Mouse (Mus musculus) MEL (cell line): ENCODE results near the gene 2210017I01Rik.

Source experiments
- CTCF ChIP-seq, 3 experiments: IDR thresholded peaks in 2 of 3; conservative IDR thresholded peaks in 1 of 3; 2 replicates each; pipeline ENCODE4 v1.5.1; 2011 to 2012; ENCODE audit warnings: low read length in 3 of 3, low read depth in 2 of 3, mild to moderate bottlenecking in 2 of 3, improper control_type of control experiment in 1 of 3, inconsistent platforms in 1 of 3, mixed read lengths in 1 of 3, moderate library complexity in 1 of 3; ENCODE audit not compliant: control insufficient read depth in 1 of 3, insufficient read depth in 1 of 3, poor library complexity in 1 of 3, severe bottlenecking in 1 of 3
- E2F4 ChIP-seq: IDR thresholded peaks from 2 replicates; pipeline ENCODE4 v1.6.1; 2011; ENCODE audit warnings: low read depth, low read length, improper control_type of control experiment, borderline replicate concordance
- GABPA ChIP-seq: IDR thresholded peaks from 2 replicates; pipeline ENCODE4 v1.6.1; 2012; ENCODE audit warnings: low read depth, mild to moderate bottlenecking, inconsistent platforms, low read length, improper control_type of control experiment, moderate library complexity
- POLR2A ChIP-seq, 2 experiments: IDR thresholded peaks; 2 replicates each; pipeline ENCODE4 v1.6.1; 2011 to 2012; ENCODE audit warnings: low read length in 2 of 2, mild to moderate bottlenecking in 2 of 2, control low read depth in 1 of 2, improper control_type of control experiment in 1 of 2, low read depth in 1 of 2, moderate library complexity in 1 of 2; ENCODE audit not compliant: control insufficient read depth in 1 of 2, insufficient read depth in 1 of 2, poor library complexity in 1 of 2
- RAD21 ChIP-seq: IDR thresholded peaks from 2 replicates; pipeline ENCODE4 v1.6.1; 2011; ENCODE audit warnings: mild to moderate bottlenecking, low read depth, low read length, improper control_type of control experiment
- TAL1 ChIP-seq: IDR thresholded peaks from 2 replicates; pipeline ENCODE4 v1.6.1; 2012; ENCODE audit warnings: mild to moderate bottlenecking, inconsistent platforms, low read length, moderate library complexity, mixed read lengths
- TCF12 ChIP-seq: IDR thresholded peaks from 2 replicates; pipeline ENCODE4 v1.6.1; 2014; ENCODE audit warnings: low read depth, mild to moderate bottlenecking, inconsistent platforms, low read length, improper control_type of control experiment, moderate library complexity

DNA sequence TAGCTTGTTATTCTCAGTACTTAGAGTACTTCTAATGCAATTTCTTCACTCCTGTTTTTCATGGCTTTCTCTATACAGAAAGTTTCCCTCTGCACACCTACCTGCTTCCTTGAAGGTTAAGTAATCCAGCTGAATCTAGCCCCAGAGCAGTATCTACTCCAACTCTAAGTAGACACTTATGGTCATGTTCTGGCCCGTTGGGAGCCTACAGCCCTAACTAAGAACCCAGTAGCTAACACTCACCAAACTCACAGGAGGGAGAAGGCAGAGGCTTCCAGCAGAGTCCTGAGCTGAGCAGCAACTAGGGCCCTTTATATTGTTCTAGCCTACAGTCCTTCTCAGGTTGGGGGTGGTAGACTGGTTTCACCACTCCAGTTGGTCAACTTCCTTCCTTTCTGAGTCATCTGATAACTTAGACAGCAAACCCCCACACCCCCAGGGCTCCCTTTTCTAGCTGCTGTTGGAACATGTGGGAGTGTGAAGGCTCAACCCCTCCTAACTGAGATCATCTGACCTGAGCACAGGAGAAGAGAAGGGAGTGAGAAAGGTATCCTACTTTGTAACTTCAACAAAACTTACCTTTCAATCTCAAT lies 33.7 kb downstream of the 2210017I01Rik start, which contains the start of gene Ivl:
- TF ChIP-seq GABPA, result no peak
- TF ChIP-seq CTCF (IDR thresholded peaks at IDR 0.05 in 2 of 3, conservative IDR thresholded peaks at IDR 0.05 in 1 of 3; ENCODE audit: control insufficient read depth in 1 of 3, insufficient read depth in 1 of 3, low read depth in 2 of 3, low read length in 3 of 3, poor library complexity in 1 of 3, severe bottlenecking in 1 of 3), result no peak
- no peak for TF ChIP-seq TAL1
- no peak for TF ChIP-seq POLR2A (IDR thresholded peaks at IDR 0.05; ENCODE audit: control insufficient read depth in 1 of 2, insufficient read depth in 1 of 2, low read depth in 1 of 2, low read length in 2 of 2, poor library complexity in 1 of 2)
- no peak for TF ChIP-seq RAD21
- TF ChIP-seq TCF12, result no peak
- TF ChIP-seq E2F4, result no peak
